Mouse (Mus musculus) forebrain, embryonic 11.5 days (tissue): ENCODE measurements at regions not wholly inside any gene's neighbourhood (a gene's known extent, or its start where the extent isn't known, plus 50 kb on each side); places are given as distances from the start of the nearest gene placed in this dataset.

Experiments used
- ATAC-seq: fragments of 200-750 bp; cut with Nextera tagmentation; replicated peaks from 2 replicates; pipeline ENCODE4 v1.8.0; 2017; ENCODE audit warnings: moderate TSS enrichment; ENCODE audit not compliant: low FRiP score
- DNase-seq: peaks from one replicate; pipeline ENCODE4 v3.0.0-alpha.2; 2017; ENCODE audit warnings: low spot score
- H3K27ac ChIP-seq: fragments of 300-500 bp; sonication (generic); 2 replicates; pipeline ENCODE4 v1.5.1; 2014; ENCODE audit warnings: low read depth, low read length
- H3K27me3 ChIP-seq: fragments of 300-500 bp; sonication (generic); 2 replicates; pipeline ENCODE4 v1.6.1; 2014; ENCODE audit warnings: mild to moderate bottlenecking, low read length, mixed read lengths; ENCODE audit not compliant: control insufficient read depth, insufficient read depth
- H3K36me3 ChIP-seq: fragments of 300-500 bp; sonication (generic); 2 replicates; pipeline ENCODE4 v1.6.1; 2014; ENCODE audit warnings: mild to moderate bottlenecking, low read length, moderate library complexity, mixed read lengths; ENCODE audit not compliant: control insufficient read depth, insufficient read depth
- H3K4me1 ChIP-seq: fragments of 300-500 bp; sonication (generic); replicated peaks from 2 replicates; pipeline ENCODE4 v1.6.1; 2014; ENCODE audit warnings: low read length, mixed read lengths; ENCODE audit not compliant: control insufficient read depth, insufficient read depth
- H3K4me2 ChIP-seq: fragments of 300-500 bp; sonication (generic); 2 replicates; pipeline ENCODE4 v1.6.1; 2014; ENCODE audit warnings: low read depth, mild to moderate bottlenecking, low read length, moderate library complexity, mixed read lengths; ENCODE audit not compliant: severe bottlenecking
- H3K4me3 ChIP-seq: fragments of 300-500 bp; sonication (generic); 2 replicates; pipeline ENCODE4 v1.5.1; 2014; ENCODE audit warnings: low read depth, low read length
- H3K9ac ChIP-seq: fragments of 300-500 bp; sonication (generic); 2 replicates; pipeline ENCODE4 v1.6.1; 2014; ENCODE audit warnings: low read length
- H3K9me3 ChIP-seq: fragments of 300-500 bp; sonication (generic); 2 replicates; pipeline ENCODE4 v1.6.1; 2016; ENCODE audit warnings: low read length, mixed read lengths; ENCODE audit not compliant: control insufficient read depth
- WGBS: fragments of 180-500 bp; shearing (Covaris S2); extraction: QIAGEN DNeasy Blood & Tissue Kit; methylation state at CpG from one replicate; pipeline ENCODE4 v1.1.7; 2014; 5-methylcytosine and 5-hydroxymethylcytosine counted together

DNA sequence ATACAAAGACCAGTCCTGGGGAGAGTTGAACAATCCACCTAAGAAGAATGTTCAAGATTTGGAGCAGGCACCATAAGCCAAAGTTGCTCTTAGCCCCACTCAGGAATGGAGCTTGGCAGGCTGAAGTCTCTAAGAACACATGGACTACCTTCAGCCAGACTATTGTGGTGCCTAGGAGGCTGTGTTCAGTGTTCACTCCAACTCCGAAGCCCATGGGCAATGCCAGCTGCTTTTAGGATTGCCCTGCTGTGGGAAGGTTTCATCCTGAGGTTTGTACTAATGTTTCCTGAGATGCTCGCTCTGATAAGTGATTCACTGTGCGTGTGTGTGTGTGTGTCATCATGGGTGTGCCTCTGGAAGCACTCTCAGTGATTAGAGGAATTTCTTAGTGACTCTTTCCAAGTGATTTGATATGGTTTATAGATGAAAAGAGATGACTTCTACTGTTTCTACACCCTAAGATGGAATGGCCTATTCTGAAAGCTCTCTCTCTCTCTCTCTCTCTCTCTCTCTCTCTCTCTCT is 220.1 kb downstream of the Ktn1 start:
- Histone ChIP-seq H3K27ac (no peak overlapping the region), H3K4me2 (no peak overlapping the region), H3K4me1 (no peaks in the 10 kb centered on the region), H3K9ac (no peak overlapping the region), H3K36me3 (no peaks in the 10 kb centered on the region), H3K4me3 (no peak overlapping the region), H3K9me3 (no peaks in the 10 kb centered on the region), H3K27me3 (no peaks in the 10 kb centered on the region)
- ATAC-seq (no peak), DNase-seq (no peak)
- 82% methylated on average over 3 of the region's 3 CpGs for WGBS

GRCm38 (mm10) chr14:47876585-47876984 is 228.3 kb downstream of the Ktn1 start:
- Histone ChIP-seq H3K9ac (no peak overlapping the region), H3K4me3 (no peak overlapping the region), H3K27ac (no peak overlapping the region), H3K27me3 (no peaks in the 10 kb centered on the region), H3K4me2 (no peak overlapping the region), H3K9me3 (no peaks in the 10 kb centered on the region), H3K36me3 (no peaks in the 10 kb centered on the region), H3K4me1 (no peaks in the 10 kb centered on the region)
- ATAC-seq, result no peak
- WGBS, result 86% methylated on average over 5 of the region's 5 CpGs
- DNase-seq, result no peak

DNA sequence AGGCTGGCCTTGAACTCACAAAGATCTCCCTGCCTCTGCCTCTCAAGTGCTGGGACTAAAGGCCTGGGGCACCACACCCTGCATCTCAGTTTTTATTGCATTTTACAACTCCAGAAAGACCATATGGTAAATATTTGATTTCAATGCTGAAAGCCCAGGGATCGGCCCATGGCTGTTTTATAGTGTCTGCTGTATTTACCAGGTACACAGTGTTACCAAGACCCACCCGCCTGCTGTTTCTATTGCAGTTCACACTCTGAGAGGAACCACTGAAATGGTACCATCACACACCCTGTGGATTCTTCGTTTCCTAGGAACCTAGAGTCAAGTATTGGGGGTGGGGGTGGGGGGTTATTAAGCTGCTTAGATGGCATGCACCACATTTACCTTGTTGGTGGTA is 228.9 kb downstream of the Ktn1 start:
- H3K9me3 ChIP-seq, result no peaks in the 10 kb centered on the region
- H3K27me3 ChIP-seq, result no peaks in the 10 kb centered on the region
- no peak overlapping the region for H3K4me2 ChIP-seq
- DNase-seq (no peak), ATAC-seq (no peak)
- H3K9ac ChIP-seq, result no peak overlapping the region
- H3K4me1 ChIP-seq, result no peaks in the 10 kb centered on the region
- H3K4me3 ChIP-seq, result no peak overlapping the region
- no peak overlapping the region for H3K27ac ChIP-seq
- 90% methylated on average over 3 of the region's 3 CpGs for WGBS
- no peaks in the 10 kb centered on the region for H3K36me3 ChIP-seq

- WGBS, result 95% methylated on average over 5 of the region's 5 CpGs
Observed at GRCm38 (mm10) chr14:47877771-47878443, 229.7 kb downstream of the Ktn1 start.

DNA sequence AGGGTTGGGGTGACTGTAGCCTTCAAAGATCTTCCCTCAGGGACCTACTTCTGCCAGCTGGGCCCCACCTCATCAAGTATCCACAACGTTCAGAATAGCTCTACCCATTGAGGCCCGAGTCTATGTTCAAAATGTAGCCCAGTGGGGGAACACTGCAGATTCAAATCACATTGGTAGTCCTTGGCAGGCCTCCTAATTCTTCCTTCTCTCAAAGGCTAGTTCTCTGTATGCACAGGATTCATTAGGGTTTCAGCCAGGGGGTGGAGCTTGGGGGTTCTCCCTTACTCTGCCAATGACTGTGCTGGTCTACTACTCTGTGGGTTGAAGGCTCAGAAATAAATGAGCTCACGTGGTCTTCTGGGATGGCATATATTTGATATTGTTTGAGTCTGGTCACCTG is 235.3 kb upstream of the Peli2 start:
- no peak overlapping the region for H3K4me3 ChIP-seq
- H3K27me3 ChIP-seq, result no peaks in the 10 kb centered on the region
- no peaks in the 10 kb centered on the region for H3K4me1 ChIP-seq
- ATAC-seq (no peak), DNase-seq (no peak)
- H3K4me2 ChIP-seq, result no peak overlapping the region
- WGBS, result 85% methylated on average over 3 of the region's 3 CpGs
- H3K9ac ChIP-seq, result no peak overlapping the region
- no peaks in the 10 kb centered on the region for H3K36me3 ChIP-seq
- no peaks in the 10 kb centered on the region for H3K9me3 ChIP-seq
- H3K27ac ChIP-seq, result no peak overlapping the region

More at GRCm38 (mm10) chr14:47877771-47878443, 229.7 kb downstream of the Ktn1 start:
- Histone ChIP-seq H3K36me3 (no peaks in the 10 kb centered on the region), H3K27me3 (no peaks in the 10 kb centered on the region), H3K4me3 (no peak overlapping the region), H3K4me1 (no peaks in the 10 kb centered on the region), H3K27ac (no peak overlapping the region), H3K4me2 (no peak overlapping the region), H3K9me3 (no peaks in the 10 kb centered on the region), H3K9ac (no peak overlapping the region)
- DNase-seq (no peak), ATAC-seq (no peak)

GRCm38 (mm10) chr14:47890251-47891198 is 230.1 kb upstream of the Peli2 start:
- Histone ChIP-seq H3K4me2 (no peak overlapping the region), H3K36me3 (no peaks in the 10 kb centered on the region), H3K27ac (no peak overlapping the region), H3K4me1 (no peaks in the 10 kb centered on the region), H3K9ac (no peak overlapping the region), H3K4me3 (no peak overlapping the region), H3K27me3 (no peaks in the 10 kb centered on the region), H3K9me3 (no peaks in the 10 kb centered on the region)
- WGBS, result 58% methylated on average over 9 of the region's 9 CpGs
- no peak for DNase-seq
- ATAC-seq, result peak; percentile 80; the same call in 1 of the 2 replicates

GRCm38 (mm10) chr14:47896581-47896980 is 224.0 kb upstream of the Peli2 start:
- no peak for ATAC-seq
- Histone ChIP-seq H3K36me3 (no peaks in the 10 kb centered on the region), H3K27ac (no peak overlapping the region), H3K4me1 (no peaks in the 10 kb centered on the region), H3K4me2 (no peak overlapping the region), H3K9ac (no peak overlapping the region), H3K27me3 (no peaks in the 10 kb centered on the region), H3K9me3 (no peaks in the 10 kb centered on the region), H3K4me3 (no peak overlapping the region)
- 87% methylated on average over 3 of the region's 3 CpGs for WGBS
- DNase-seq, result no peak

DNA sequence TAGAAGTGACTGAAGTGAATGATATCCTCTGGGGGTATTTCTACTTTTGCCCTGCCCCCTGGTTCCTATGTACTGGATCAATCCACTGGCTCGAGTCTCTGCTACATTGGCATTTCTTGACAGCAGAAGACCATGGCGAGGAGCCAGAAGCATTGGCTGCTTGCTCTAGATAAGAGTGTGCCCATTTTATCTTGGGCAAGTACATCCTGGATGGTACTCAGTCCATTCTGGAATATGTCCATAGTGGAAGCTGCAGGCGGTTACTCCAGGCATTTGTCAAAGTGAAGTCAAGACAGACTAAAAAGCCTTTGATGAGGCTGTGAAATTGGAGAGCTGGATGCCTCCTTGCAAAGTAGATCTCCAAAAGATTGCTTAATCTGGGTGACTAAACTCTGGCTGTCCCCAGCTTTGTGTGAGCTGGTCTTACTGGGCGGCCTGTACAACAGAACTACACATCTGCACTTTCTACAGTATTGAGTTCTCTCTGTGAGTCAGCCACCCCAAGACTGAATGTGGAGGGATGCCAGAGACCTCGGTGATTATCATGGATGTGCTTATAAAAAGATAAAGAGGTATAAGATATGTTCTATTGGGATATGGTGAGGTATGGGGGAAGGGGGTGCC is 222.6 kb upstream of the Peli2 start:
- Histone ChIP-seq H3K27ac (no peak overlapping the region), H3K4me1 (no peaks in the 10 kb centered on the region), H3K4me2 (no peak overlapping the region), H3K27me3 (no peaks in the 10 kb centered on the region), H3K9me3 (no peaks in the 10 kb centered on the region), H3K36me3 (no peaks in the 10 kb centered on the region), H3K4me3 (no peak overlapping the region), H3K9ac (no peak overlapping the region)
- DNase-seq, result no peak
- WGBS, result 83% methylated on average over 5 of the region's 5 CpGs
- no peak for ATAC-seq
